Mouse (Mus musculus) G1E (cell line): ENCODE results near the gene Mamdc4.

Experiments
- CTCF ChIP-seq: IDR thresholded peaks from 2 replicates; pipeline ENCODE4 v1.5.1; 2012; ENCODE audit warnings: low read depth, low read length, inconsistent platforms, mixed read lengths
- GATA1 ChIP-seq: IDR thresholded peaks from 2 replicates; pipeline ENCODE4 v1.6.1; 2012; ENCODE audit warnings: borderline replicate concordance, low read length, inconsistent platforms, mixed read lengths
- GATA2 ChIP-seq: IDR thresholded peaks from 2 replicates; pipeline ENCODE4 v1.6.1; 2012; ENCODE audit warnings: low read depth, low read length, inconsistent platforms, borderline replicate concordance
- POLR2AphosphoS5 ChIP-seq: IDR thresholded peaks from 2 replicates; pipeline ENCODE4 v1.6.1; 2012; ENCODE audit warnings: low read depth, low read length, inconsistent platforms; ENCODE audit not compliant: insufficient replicate concordance
- TAL1 ChIP-seq: conservative IDR thresholded peaks from 2 replicates; pipeline ENCODE4 v1.6.1; 2012; ENCODE audit warnings: low read depth, low read length, inconsistent platforms, mixed read lengths

- TF ChIP-seq CTCF = no peak
- TF ChIP-seq POLR2AphosphoS5 = no peak
- TF ChIP-seq TAL1 = no peak
- TF ChIP-seq GATA1 = no peak
- TF ChIP-seq GATA2 = no peak
Measured at GRCm38 (mm10) chr2:25545996-25546810, 28.4 kb downstream of the Mamdc4 start.
